10 mouse cellular contexts compared by ENCODE assay signal in the genomic region with DNA sequence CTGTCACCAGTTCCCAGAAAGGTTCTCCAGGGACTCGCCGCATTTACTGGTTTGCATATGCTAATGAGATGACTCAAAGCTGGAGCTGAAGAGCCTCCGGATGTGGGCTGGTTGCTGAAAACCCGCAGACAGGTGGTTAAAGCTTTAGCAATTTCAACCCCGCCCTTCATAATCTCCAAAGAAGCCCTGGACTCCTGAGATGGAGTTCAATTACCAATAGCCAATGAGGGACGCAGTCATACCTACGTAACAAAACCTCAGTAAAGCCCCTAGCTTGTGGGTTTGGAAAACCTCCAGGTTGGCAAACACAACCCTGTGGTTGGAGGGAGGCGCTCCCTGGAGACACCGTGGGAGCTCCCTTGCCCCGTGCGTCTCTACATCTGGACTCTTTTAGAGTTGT. TPM values are rescaled to one million over a fixed set of nuclear protein-coding genes. Genes with fewer than 3 reads are reported as not detected.
DNase-seq lines count a peak whose midpoint lies in the region; ATAC-seq and TF ChIP-seq lines count a peak whose summit lies in the region.
"Had no signal": no experiment of that assay in that cellular context is flagged by ENCODE, and none has a peak within 500 bp of the region (broad histone marks: within the 10 kb centered on the region; RNA-seq: fewer than 3 reads in every experiment).

No protein-coding gene starts in this region.

- 0 out of 2 replicates have a peak overlapping the region, but pooled peaks have one; percentile 27 for H3K9ac ChIP-seq in kidney, postnatal 0 days (ENCODE audit: low read depth, low read length)
- no peak overlapping the region for H3K9ac ChIP-seq in lung, embryonic 15.5 days

- H3K9me3 ChIP-seq in kidney, postnatal 0 days (replicated peaks; ENCODE audit: low read length), result no peaks in the 10 kb centered on the region
- H3K9me3 ChIP-seq in lung, embryonic 15.5 days, result no peaks in the 10 kb centered on the region
- peaks cover 7% of the 10 kb centered on the region for H3K9me3 ChIP-seq in midbrain, embryonic 10.5 days (replicated peaks)

- no peak for DNase-seq in kidney, postnatal 0 days (ENCODE audit: low spot score)
- no peak for DNase-seq in kidney, adult 2 months
- DNase-seq in ZHBTc4 (ENCODE audit: low read depth, low spot score), result peak; percentile 82
- DNase-seq in thymus, adult 2 months, result peak; percentile 55
- DNase-seq in midbrain, embryonic 10.5 days (ENCODE audit: low spot score), result no peak
- DNase-seq in urinary bladder, postnatal 10 days (ENCODE audit: low spot score), result no peak
- DNase-seq in layer of hippocampus, postnatal 10 days (ENCODE audit: low spot score in 2 of 2), result no peak
- DNase-seq: cerebellum, adult 2 months had no signal

- TF ChIP-seq CTCF in kidney, postnatal 0 days (IDR thresholded peaks at IDR 0.05; ENCODE audit: low read depth), result no peak
- TF ChIP-seq CTCF in kidney, adult 2 months (conservative IDR thresholded peaks at IDR 0.05; ENCODE audit: insufficient read depth, insufficient read length, low read depth, low read length), result no peak
- no peak for TF ChIP-seq CTCF in thymus, adult 2 months (IDR thresholded peaks at IDR 0.05; ENCODE audit: borderline replicate concordance, control insufficient read depth, extremely low read depth, insufficient read depth, low read length, poor library complexity)

- no peak for ATAC-seq in kidney, postnatal 0 days (replicated peaks; ENCODE audit: low FRiP score, low read depth)
- no peak for ATAC-seq in lung, embryonic 15.5 days (ENCODE audit: borderline replicate concordance, extremely low read depth, low FRiP score, low TSS enrichment)

- H3K27me3 ChIP-seq in kidney, postnatal 0 days (ENCODE audit: insufficient read depth, low read length), result no peaks in the 10 kb centered on the region
- no peaks in the 10 kb centered on the region for H3K27me3 ChIP-seq in kidney, adult 2 months (replicated peaks; ENCODE audit: control insufficient read depth, insufficient read depth, low read length)
- H3K27me3 ChIP-seq in lung, embryonic 15.5 days, result no peaks in the 10 kb centered on the region
- H3K27me3 ChIP-seq in thymus, adult 2 months (ENCODE audit: control insufficient read depth, insufficient read depth, low read length), result no peaks in the 10 kb centered on the region
- no peaks in the 10 kb centered on the region for H3K27me3 ChIP-seq in midbrain, embryonic 10.5 days (ENCODE audit: low read depth, poor library complexity, severe bottlenecking)

- H3K4me2 ChIP-seq in kidney, postnatal 0 days (ENCODE audit: low read length), result no peak overlapping the region
- peak overlapping the region; percentile 17 for H3K4me2 ChIP-seq in lung, embryonic 15.5 days

- H3K4me3 ChIP-seq in kidney, postnatal 0 days (replicated peaks; ENCODE audit: low read depth, low read length), result no peak overlapping the region
- H3K4me3 ChIP-seq in kidney, adult 2 months (ENCODE audit: insufficient read depth, low read depth, low read length), result no peak overlapping the region
- no peak overlapping the region for H3K4me3 ChIP-seq in lung, embryonic 15.5 days
- H3K4me3 ChIP-seq in thymus, adult 2 months (ENCODE audit: control insufficient read depth, insufficient read depth, low read length), result no peak overlapping the region
- no peak overlapping the region for H3K4me3 ChIP-seq in midbrain, embryonic 10.5 days

- 16% methylated on average over 11 of the region's 11 CpGs for WGBS in kidney, postnatal 0 days
- 18% methylated on average over 11 of the region's 11 CpGs for WGBS in kidney, adult 2 months
- WGBS in lung, embryonic 15.5 days, result 18% methylated on average over 11 of the region's 11 CpGs
- under 1% methylated on average over 11 of the region's 11 CpGs for WGBS in thymus, adult 2 months
- 18% methylated on average over 11 of the region's 11 CpGs for WGBS in midbrain, embryonic 10.5 days

- H3K27ac ChIP-seq in kidney, postnatal 0 days, result no peak overlapping the region
- H3K27ac ChIP-seq in kidney, adult 2 months (ENCODE audit: insufficient read depth, low read depth, low read length), result no peak overlapping the region
- 0 out of 2 replicates have a peak overlapping the region, but pooled peaks have one; percentile 1 for H3K27ac ChIP-seq in lung, embryonic 15.5 days
- peak overlapping the region; percentile 1; the same call in 1 of the 2 replicates for H3K27ac ChIP-seq in thymus, adult 2 months (ENCODE audit: control insufficient read depth, insufficient read depth, low read length)
- no peak overlapping the region for H3K27ac ChIP-seq in midbrain, embryonic 10.5 days (replicated peaks)

- no peak for TF ChIP-seq POLR2A in kidney, adult 2 months (IDR thresholded peaks at IDR 0.05; ENCODE audit: low read depth, low read length)
- TF ChIP-seq POLR2A in thymus, adult 2 months (IDR thresholded peaks at IDR 0.05; ENCODE audit: control insufficient read depth, extremely low read depth, insufficient read depth, low read length, poor library complexity), result no peak

- H3K4me1 ChIP-seq in kidney, postnatal 0 days (replicated peaks; ENCODE audit: insufficient read depth, low read length), result no peaks in the 10 kb centered on the region; the same call in 1 of the 2 replicates
- H3K4me1 ChIP-seq in kidney, adult 2 months (ENCODE audit: control insufficient read depth, insufficient read depth, low read length), result no peaks in the 10 kb centered on the region
- H3K4me1 ChIP-seq in lung, embryonic 15.5 days, result 0 out of 2 replicates have a peak, but pooled peaks cover 17% of the 10 kb centered on the region
- peaks cover 24% of the 10 kb centered on the region for H3K4me1 ChIP-seq in thymus, adult 2 months (replicated peaks; ENCODE audit: control insufficient read depth, insufficient read depth, low read length)
- 0 out of 2 replicates have a peak, but pooled peaks cover 7% of the 10 kb centered on the region for H3K4me1 ChIP-seq in midbrain, embryonic 10.5 days

- H3K36me3 ChIP-seq in kidney, postnatal 0 days (ENCODE audit: insufficient read depth, low read length), result no peaks in the 10 kb centered on the region
- H3K36me3 ChIP-seq in kidney, adult 2 months (ENCODE audit: control insufficient read depth, insufficient read depth, low read length), result no peaks in the 10 kb centered on the region
- H3K36me3 ChIP-seq in lung, embryonic 15.5 days, result no peaks in the 10 kb centered on the region
- no peaks in the 10 kb centered on the region for H3K36me3 ChIP-seq in thymus, adult 2 months (ENCODE audit: control insufficient read depth, insufficient read depth, low read length)
- no peaks in the 10 kb centered on the region for H3K36me3 ChIP-seq in midbrain, embryonic 10.5 days

RNA-seq across cellular contexts. Expression of a gene that starts 24.5 kb away (rescaled TPM):
- 76.9 and 86.3 TPM in 2 replicates for polyA plus RNA-seq in kidney, postnatal 0 days (2015; fragmentation: Nextera tagmentation; extraction: Ambion mirVana)
- 101 and 123 TPM in 2 replicates for polyA plus RNA-seq in kidney, adult 2 months (2012; rRNA removed)
- polyA plus RNA-seq in lung, embryonic 15.5 days (2015; fragmentation: Nextera tagmentation; extraction: Ambion mirVana), result 60.8 and 64.6 TPM in 2 replicates
- polyA plus RNA-seq in thymus, adult 2 months (2012; rRNA removed), result 146 and 202 TPM in 2 replicates
- 40.1 and 44.7 TPM in 2 replicates for polyA plus RNA-seq in midbrain, embryonic 10.5 days (2016; fragmentation: Nextera tagmentation; extraction: Ambion mirVana)
- 100 to 1,000 TPM; 106 to 109 TPM for total RNA-seq in layer of hippocampus, postnatal 10 days (2021)

RNA-seq across cellular contexts. Expression of a gene that starts 35.9 kb away (rescaled TPM):
- 22.5 and 23.3 TPM in 2 replicates for polyA plus RNA-seq in kidney, postnatal 0 days (2015; fragmentation: Nextera tagmentation; extraction: Ambion mirVana)
- polyA plus RNA-seq in kidney, adult 2 months (2012; rRNA removed), result 36.8 and 43.6 TPM in 2 replicates
- polyA plus RNA-seq in lung, embryonic 15.5 days (2015; fragmentation: Nextera tagmentation; extraction: Ambion mirVana), result 8.8 and 10.1 TPM in 2 replicates
- 19.6 and 24.8 TPM in 2 replicates for polyA plus RNA-seq in thymus, adult 2 months (2012; rRNA removed)
- 3.0 and 3.2 TPM in 2 replicates for polyA plus RNA-seq in midbrain, embryonic 10.5 days (2016; fragmentation: Nextera tagmentation; extraction: Ambion mirVana)
- total RNA-seq in layer of hippocampus, postnatal 10 days (2021), result 10 to 100 TPM; 58.9 to 61.0 TPM

RNA-seq across cellular contexts. Expression of a gene that starts 40.4 kb away (rescaled TPM):
- polyA plus RNA-seq in kidney, postnatal 0 days (2015; fragmentation: Nextera tagmentation; extraction: Ambion mirVana), result 715 and 716 TPM in 2 replicates
- polyA plus RNA-seq in kidney, adult 2 months (2012; rRNA removed), result 459 and 460 TPM in 2 replicates
- polyA plus RNA-seq in lung, embryonic 15.5 days (2015; fragmentation: Nextera tagmentation; extraction: Ambion mirVana), result 404 and 415 TPM in 2 replicates
- polyA plus RNA-seq in thymus, adult 2 months (2012; rRNA removed), result 20.5 and 28.7 TPM in 2 replicates
- 23.1 and 28.3 TPM in 2 replicates for polyA plus RNA-seq in midbrain, embryonic 10.5 days (2016; fragmentation: Nextera tagmentation; extraction: Ambion mirVana)
- under 1 TPM in 1 of 2 experiments, not detected in 1; 0.73 TPM for total RNA-seq in layer of hippocampus, postnatal 10 days (2021)

RNA-seq across cellular contexts. Expression of a gene that starts 48.3 kb away (rescaled TPM):
- not detected in 2 replicates for polyA plus RNA-seq in kidney, postnatal 0 days (2015; fragmentation: Nextera tagmentation; extraction: Ambion mirVana)
- 0.10 TPM in 1 of 2 replicates, not detected in the other for polyA plus RNA-seq in kidney, adult 2 months (2012; rRNA removed)
- polyA plus RNA-seq in lung, embryonic 15.5 days (2015; fragmentation: Nextera tagmentation; extraction: Ambion mirVana), result not detected in 2 replicates
- not detected in 2 replicates for polyA plus RNA-seq in thymus, adult 2 months (2012; rRNA removed)
- not detected in 2 replicates for polyA plus RNA-seq in midbrain, embryonic 10.5 days (2016; fragmentation: Nextera tagmentation; extraction: Ambion mirVana)
- not detected for total RNA-seq in layer of hippocampus, postnatal 10 days (2021)
- total RNA-seq: left cerebral cortex, adult 18-20 months had no signal
- polyA plus RNA-seq: cerebellum, adult 2 months had no signal

RNA-seq across cellular contexts. Expression of a gene that starts 51.4 kb away (rescaled TPM):
- polyA plus RNA-seq in kidney, postnatal 0 days (2015; fragmentation: Nextera tagmentation; extraction: Ambion mirVana), result not detected in 2 replicates
- polyA plus RNA-seq in kidney, adult 2 months (2012; rRNA removed), result not detected in 2 replicates
- polyA plus RNA-seq in lung, embryonic 15.5 days (2015; fragmentation: Nextera tagmentation; extraction: Ambion mirVana), result not detected in 2 replicates
- polyA plus RNA-seq in thymus, adult 2 months (2012; rRNA removed), result not detected in 2 replicates
- polyA plus RNA-seq in midbrain, embryonic 10.5 days (2016; fragmentation: Nextera tagmentation; extraction: Ambion mirVana), result not detected in 2 replicates
- total RNA-seq in layer of hippocampus, postnatal 10 days (2021), result not detected
- total RNA-seq: left cerebral cortex, adult 18-20 months had no signal
- polyA plus RNA-seq: cerebellum, adult 2 months had no signal

Comparison
In these comparisons a context has a peak if more than half of its experiments do, and no peak if none do; other contexts are left out.
1. DNase-seq: peak in ZHBTc4 (single experiment) and thymus, adult 2 months (single experiment); none in kidney, postnatal 0 days (single experiment), kidney, adult 2 months (single experiment), midbrain, embryonic 10.5 days (single experiment), urinary bladder, postnatal 10 days (single experiment) and layer of hippocampus, postnatal 10 days (0 of 2).
2. H3K27ac ChIP-seq: peak in lung, embryonic 15.5 days (single experiment) and thymus, adult 2 months (single experiment); none in kidney, postnatal 0 days (single experiment), kidney, adult 2 months (single experiment) and midbrain, embryonic 10.5 days (single experiment).
3. RNA of a gene that starts 40.4 kb away (polyA plus RNA-seq): 715 to 716 TPM in kidney, postnatal 0 days, 459 to 460 TPM in kidney, adult 2 months and 404 to 415 TPM in lung, embryonic 15.5 days; 20.5 to 28.7 TPM in thymus, adult 2 months and 23.1 to 28.3 TPM in midbrain, embryonic 10.5 days; every median in the first group is over 10 times any median in the second.